Mouse (Mus musculus) cerebellum, adult 11-12 months (tissue): ENCODE data around the gene Tbxa2r.
A peak's percentile ranks its signal among the peaks of the same experiment; 100 is the strongest.

Experiments used
- DNase-seq: peaks from one replicate; pipeline ENCODE4 v3.0.0; 2022

Tbxa2r gene

DNA sequence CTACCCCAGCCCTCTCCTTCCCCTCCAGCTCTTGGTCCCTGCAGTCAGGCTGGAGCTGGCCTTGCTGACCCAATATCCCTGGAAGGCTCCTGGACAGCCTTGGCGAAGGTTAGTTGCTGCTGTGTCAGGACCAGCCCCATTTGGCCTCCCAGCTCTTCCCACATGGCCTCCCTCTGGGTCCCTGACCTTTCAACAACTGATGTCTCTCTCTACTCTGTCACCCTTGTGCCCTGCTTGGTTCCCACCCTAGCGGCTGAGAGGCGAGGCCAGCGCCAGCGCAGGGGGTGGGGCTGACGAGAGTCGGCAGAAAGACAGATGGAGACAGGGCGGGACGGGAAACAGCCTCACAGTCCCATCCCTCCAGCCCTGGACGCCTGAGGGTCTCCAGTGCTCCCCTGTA is at the start of gene Tbxa2r:
Tbxa2r (plus strand) TSS at position 346 of the 400 bp plus-strand sequence.
- DNase-seq = no peak

DNA sequence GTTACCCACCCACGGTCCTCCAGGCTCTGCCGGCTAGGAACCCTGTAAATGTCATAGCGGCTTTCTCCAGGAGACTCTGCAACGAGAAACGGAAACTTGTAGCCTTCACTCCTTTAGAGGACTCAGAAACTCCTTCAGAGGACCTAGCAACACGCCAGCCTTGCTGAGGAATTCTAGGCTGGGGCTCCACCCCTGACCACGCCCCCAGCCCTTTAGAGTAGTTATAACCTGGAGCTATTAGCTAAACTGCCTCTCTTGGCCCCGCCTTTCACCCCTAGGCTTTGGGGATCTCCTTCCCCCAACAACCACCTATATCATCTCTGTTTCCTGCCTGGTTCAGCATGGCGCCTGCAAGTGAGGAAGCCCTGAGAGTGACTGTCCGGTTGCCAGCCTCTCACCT is 49.0 kb upstream of the Tbxa2r start:
- no peak for DNase-seq

DNA sequence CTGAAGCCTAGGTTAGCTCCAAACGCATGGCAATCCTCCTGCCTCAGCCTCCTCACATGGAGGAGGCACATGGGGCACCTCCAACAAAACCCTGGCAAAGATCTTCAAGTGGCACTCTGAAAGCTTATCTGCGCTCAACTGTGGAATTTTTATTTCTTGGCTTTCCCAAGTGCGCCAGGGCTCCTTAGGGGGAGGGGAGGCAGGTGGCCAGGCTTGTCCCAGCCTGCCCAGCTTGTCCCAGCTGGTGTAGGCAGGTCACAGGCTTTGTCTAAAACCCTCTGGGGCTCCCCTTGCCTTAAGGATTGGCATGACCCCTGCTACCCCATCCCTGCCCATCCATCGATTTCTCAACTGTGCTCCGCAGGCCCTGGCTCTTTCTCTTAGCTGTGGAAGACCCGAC is 44.3 kb upstream of the Tbxa2r start:
- DNase-seq = no peak

DNA sequence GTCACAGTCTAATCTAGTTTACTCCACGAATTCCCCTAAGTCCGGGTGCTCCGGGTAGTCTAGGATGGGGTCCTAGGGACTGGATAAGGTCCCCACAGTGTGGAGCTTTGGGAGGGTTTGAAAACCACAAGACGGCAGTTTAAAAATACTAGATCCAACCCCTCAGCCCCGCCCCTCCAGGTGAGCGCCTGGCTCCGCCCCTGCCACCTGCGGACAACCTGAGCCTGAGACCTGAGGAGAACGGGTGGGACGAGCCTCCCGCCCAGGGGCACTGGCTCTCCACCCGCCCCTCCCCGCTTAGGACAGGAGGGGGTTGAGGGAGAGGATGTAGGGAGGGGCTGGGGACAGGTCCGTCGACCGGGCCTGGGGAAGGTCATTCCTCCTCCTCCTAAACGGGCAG is 43.8 kb upstream of the Tbxa2r start:
- DNase-seq = peak; percentile 55

DNA sequence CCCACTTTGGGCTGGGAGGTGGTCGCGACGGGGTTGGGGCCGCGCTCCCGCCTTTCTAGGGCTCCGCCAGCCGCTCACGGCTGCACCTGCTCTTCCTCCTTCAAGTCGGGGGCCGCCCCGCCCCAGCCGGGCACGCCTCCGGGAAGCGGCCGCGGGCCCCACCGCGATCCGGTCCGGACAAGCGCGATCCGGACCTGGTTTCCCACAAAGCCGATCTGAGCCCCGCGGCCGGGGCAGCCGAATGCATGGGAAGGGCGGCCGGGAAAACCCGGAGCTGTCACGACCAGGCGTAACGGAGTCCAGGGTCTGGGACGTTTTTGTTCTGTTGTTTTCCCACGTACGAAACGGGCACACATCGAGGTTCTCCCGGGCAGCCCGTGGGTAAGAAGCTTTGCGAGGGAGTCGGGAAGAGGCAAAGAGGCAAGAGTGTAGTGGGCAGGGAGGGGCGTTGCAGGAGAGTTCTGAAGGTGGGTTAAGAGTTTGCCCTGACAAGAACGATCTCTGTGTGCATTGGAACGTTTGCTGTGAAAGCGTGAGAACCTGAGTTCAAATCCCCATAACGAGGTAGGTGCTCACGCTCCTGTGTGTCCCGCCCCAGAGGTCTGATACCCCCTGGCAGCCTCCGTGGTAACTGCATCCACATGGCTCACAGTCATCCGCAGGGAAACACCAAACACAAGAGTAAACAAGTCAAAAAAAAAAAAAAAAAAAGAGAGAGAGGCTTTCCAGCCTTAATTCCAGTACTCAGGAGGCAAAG is 42.7 kb upstream of the Tbxa2r start:
- DNase-seq = peak; percentile 76

DNA sequence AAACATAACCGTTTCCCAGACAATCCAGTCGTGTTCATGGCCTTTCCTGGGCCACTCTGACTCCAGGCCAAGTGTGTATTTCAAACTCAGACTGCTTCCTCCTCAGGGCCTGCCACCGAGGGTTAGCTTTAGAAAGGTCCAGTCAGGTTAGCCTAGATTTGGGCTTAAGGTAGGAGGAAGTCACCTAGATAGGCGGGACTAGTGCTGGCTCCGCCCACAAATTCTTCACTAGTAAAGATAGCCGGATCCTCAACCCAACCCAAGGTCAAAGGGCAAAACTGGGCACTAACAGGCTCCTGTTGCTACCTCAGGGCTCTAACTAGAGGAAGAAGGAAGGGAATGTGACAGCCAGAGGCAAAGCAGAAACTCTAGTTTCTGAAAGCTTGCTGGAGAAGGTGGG is 41.9 kb upstream of the Tbxa2r start:
- DNase-seq = no peak

DNA sequence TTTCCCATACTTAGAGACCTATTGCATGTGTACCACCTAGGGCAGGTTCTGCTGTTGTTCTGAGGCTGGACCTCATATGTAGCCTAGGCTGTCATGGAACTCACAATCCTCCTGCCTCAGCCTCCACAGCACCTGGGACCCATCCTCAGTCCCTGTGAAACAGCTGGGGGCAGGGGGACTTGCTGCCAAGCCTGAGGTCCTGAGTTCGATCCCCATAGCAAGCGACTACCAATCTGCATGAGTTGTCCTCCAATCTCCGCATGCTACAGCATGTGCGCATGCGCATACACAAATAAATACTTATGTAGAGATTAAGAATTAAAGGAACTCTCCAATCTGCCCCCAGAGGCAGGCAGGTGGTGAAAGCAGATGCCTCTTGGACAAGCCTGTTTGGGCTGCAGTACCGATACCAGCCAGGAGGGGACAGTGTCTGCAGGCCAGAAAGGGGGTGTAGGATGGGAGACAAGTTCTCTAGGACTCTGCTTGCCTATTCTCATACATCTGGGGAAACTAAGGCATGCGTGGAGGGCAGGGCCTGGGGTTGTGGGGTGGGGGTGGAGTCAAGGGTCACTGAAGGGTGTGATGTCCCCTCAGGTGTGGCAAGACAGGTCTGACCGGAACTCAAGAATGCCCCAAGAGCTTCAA is 40.9 kb upstream of the Tbxa2r start:
- DNase-seq = peak; percentile 69

DNA sequence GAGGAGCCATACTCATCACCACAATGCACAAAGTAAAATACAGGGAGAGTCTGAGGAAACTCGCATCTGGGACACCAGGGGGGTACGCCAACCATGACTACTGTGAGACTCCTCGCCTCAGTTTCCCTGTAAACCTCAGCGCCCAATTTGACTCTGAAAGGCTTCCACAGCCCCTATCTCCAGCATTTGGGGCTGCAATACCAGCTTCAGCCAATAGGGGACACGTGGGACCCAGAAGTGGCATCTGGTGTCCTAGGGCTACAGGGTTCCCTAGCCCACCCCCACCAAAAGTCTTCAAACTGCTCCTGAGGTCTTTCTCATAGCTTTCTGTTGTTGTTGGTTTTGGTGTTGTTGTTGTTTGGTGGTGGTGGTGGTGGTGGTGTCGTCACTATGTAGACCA is 39.9 kb upstream of the Tbxa2r start:
- DNase-seq = peak; percentile 57

DNA sequence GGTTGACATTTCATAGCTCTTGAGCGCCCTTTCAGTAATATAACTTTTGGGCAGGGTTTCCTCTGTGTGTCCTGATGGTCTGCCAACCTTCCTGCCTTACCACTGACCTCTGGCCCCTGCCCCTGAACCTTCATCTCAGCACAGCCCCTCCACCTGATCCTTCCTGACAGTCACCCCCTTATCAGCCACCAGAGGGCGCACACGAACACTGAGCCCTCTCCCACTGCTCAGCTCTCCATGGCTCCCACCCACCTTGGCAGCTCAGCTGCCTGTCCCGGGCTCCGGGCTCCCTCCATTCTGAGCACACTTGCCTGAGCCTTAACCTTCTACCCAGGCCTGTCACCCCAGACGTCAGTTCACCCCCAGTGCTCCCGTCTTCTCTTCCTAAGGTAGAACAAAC is 39.3 kb upstream of the Tbxa2r start:
- DNase-seq = peak; percentile 77

DNA sequence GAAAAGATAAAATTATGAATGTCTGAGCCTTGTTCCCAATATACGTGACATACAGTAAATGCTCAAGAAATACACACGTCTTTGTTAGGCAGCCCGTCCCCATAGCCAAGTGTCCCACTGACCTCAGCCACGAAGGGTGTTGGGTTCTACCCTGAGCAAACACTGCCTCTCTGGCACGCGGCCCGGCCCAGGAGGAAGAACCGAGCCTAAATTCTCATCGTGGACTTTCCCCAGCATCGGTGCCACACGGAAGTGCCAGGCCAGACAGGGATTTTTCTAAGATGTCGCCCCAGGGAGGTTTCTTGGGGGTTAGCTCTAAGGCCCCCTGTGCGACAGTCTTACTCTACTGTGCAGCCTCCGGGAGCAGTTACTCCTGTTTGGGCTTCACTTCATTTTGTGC is 38.7 kb upstream of the Tbxa2r start:
- peak; percentile 62 for DNase-seq

DNA sequence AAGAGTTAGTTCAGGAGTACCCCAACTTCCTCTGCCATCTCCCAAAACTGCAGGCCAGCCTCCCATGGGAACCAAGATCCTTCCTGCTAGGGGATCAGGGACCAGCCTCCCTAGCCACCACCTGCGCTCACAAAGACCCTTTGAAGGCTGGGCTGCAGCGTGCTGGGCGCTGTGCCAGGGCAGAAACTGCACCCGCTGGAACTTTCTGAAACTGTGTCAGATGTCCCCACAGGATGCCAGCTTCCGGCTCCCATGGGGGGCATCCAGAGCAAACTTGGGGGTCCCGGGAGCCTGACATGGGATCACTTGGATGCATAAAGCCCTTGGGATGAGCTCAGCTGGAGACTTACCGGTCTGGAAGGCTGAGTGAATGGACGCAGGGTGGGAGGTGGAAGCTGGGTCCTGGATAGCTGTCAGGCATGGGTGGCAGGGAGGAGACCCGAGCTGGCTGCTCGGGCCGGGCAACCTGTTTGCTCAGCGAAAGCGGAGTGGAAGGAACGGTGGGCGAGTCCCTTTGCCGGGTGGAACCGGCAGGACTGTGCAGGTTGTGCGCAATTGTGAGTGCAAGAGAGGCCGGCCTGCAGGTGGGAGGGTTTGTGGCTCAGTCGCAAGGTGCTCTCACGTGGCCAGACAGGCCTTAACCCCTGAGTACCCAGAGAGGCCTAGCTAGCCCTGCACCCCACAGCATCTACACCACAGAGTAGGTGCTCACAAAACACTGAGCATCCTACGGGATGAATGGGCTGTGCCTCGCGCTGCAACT is 37.7 kb upstream of the Tbxa2r start:
- DNase-seq = peak; percentile 74

DNA sequence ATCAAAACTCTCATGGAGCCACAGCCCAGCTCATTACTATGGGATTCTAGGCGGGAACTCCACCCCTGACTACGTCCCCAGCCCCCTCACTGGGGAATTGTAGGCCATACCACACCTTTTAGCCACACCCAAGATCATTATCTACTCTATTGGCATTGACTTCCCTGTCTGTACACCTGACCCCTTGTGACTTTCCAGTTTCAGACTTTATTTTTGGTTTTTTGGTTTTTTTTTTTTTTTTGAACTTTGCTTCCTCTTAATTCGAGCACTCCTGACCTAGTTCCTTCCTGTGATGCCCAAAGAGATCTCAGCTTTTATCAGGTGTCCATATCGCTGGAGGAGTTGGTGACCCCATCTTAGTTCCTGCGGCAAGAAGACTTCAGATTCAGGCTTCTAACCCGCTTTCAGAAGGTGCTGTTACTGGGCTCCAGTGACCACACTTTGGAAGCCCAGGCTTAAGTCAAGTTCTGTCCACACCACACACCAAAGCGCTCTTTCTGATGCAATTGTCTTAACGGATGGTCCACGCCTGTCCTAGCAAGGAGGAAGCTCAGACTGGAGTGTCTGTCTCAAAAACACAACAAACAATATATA is 36.9 kb upstream of the Tbxa2r start, which contains the start of gene Tjp3:
Tjp3 (minus strand) TSS at position 71 of the 594 bp plus-strand sequence.
- DNase-seq = peak; percentile 58

DNA sequence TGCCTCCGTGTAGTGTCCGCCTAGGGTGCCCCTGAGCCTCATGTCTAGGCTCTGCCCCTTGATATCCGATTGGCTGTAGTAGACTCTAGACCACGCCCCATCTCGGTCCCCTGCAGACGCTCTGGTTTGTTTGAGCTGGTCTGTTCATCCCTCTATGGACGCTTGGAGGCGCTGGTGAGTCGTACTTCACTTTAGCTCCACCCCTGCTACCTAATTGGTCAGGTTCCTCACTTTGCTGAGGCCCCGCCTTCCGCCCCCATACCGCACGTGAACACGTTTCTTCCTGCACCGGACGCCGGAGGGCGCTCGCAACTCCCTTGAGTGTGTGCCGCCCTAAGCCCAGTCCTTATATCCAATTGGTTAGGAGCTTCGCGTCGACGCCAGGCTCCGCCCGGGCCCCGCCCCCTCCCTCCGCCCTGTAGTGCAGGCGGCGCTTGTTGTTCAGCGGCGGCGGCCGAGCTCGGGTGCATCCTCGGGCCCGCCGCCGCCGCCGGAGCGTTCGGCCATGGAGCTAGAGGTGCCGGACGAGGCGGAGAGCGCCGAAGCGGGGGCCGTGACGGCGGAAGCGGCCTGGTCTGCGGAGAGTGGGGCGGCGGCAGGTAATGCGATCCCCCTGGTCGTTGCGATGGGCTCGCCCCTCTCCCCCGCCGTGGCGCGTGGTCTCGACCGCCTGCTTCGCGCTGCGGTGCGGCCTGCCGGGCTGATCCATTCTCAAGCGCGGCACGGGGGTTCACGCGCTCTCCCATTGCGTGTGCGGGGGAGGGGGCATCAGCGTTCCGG is 35.8 kb upstream of the Tbxa2r start, which contains the start of gene Pip5k1c:
Pip5k1c (plus strand) TSS at position 410 of the 780 bp plus-strand sequence.
- DNase-seq = peak; percentile 100

DNA sequence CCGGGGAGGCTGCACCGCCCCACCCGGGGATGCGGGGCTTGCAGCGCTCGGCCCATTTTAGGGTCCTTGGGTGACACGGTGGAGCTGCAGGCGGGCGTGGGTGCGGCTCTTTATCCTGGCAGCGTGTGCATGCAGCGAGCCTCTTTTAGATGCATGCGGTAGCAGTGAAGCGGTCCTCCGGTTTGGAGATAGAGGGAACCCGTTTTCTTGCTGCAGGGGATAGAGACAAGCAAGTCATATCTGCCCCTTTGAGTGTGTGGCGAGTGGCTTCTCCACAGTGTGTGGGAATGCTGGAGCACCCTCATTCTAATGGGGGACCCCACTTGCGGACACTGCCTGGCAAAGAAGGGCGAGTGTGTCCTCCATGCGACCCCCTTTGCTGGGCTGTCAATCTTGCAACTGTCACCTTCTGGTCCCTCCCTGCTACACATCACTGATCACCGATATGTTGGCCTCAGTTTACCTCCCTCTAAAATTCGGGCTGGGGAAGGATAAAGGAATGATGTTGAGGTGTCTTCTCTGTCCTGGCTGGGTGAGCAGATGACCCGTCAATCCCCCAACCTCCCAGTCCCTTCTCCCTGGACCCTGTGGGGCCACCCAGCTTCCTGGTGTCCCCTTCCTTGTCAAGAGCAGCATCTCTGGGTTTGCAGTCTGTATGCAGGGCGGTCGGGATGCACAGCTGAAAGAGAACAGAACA is 35.0 kb upstream of the Tbxa2r start:
- DNase-seq = no peak

DNA sequence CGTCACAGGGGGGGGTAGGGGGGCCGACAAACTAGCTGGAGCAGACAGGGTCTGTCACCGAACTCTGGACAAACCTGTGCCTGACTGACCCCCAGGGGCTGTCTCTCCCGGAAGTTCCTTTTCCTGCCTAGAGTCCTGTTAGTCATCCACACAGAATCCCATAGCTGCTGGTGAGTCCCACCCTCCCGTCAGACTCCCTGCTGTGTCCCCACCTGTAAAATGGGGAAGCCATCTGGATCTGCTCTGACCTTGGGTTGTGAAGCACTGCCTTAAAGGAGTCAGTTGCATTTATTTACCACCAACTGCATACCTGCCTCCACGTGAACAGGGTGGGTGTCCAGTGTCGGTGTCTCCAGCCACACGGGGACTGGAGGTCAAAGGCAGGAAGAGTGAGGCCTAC is 34.1 kb upstream of the Tbxa2r start:
- peak; percentile 92 for DNase-seq

DNA sequence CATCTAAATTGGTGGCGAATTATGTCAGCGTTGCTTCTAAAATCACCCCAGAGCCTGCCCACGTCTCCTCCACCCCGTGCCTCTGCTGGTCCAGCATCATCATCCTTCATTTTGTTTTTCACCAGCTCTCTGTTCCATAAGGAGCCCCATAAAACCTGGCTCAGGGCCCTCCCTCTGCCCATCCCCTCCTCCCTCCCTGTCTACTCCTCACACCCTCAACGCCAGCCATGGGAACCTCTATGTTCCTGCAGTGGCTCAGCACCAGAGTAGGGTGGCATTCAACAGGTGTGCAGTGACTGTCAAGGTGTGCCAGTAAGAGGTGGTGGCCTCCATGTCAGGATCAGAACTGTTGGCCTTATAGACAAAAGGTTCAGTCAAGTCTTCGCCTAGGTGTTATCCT is 33.3 kb upstream of the Tbxa2r start:
- peak; percentile 75 for DNase-seq

DNA sequence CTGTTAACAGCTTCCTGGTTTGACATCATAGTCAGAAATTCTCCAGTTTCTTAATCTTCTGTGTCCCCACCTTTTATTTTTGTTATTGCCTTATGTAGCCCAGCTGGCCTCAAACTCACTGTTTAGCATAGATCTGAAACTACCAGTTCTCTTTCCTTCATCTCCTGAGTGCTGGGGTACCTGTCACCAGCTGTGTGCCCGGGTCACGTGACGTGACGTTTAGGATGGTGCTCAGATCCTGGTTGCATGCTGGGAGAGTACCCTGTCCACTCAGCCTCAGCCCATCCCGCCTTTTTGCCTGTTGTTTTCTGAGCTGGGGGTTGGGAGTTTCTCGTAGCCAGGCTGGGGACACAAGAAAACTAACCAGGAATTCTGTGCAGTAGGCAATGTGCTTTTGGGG is 31.3 kb upstream of the Tbxa2r start:
- DNase-seq = peak; percentile 42

DNA sequence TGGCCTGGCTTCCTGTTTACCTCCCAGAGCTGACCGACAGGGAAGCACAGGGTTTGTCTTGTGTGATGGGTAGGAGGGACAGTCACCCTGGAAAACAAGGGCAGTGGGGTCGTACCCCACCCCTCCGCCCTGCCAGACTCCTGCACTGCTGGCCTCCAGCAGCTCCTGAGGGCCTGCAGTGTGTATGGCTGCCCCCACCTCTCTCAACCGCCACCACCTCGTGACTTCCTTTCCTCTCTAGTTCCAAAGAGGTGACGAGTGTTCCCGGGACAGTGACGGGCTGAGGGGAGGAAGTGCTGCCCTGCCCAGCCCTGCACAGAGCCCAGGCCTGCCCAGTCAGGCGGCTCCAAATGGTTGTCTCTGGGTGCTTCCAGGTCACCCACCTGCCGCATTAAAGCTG is 30.7 kb upstream of the Tbxa2r start:
- DNase-seq = peak; percentile 54

DNA sequence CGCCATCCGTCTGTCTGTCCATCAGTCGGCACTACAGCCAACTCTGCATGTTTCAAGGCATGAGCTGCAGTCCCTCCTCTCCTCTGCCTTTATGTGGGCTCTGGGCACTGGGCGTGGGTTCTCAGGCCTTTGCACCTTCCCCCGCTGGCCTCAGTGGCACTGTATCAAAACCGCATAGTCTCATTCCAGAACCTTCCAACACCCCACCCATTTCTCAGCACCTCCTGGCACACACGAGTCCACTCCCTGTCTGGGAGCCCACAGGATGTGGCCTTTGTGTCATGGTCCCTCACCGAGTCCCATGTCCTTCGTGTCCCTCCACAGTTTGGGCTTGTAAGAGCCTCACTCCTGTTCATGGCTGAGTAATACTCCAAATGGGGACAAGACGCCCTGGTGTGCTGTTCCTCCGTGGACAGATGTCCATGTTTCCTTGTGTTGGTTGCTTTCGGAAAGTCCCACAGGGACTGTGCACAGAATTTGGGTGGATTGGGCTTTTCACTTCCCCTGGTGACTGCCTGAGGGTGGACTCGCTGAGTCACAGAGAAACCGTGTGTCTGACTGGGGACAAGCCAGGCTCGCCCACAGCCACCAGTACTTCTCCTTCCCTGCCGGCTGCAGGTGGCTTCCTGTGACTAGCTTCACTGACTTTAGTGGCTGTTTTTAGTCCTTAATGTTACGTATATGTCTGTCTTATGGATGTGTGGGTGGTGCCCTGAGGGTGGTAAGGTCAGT is 30.0 kb upstream of the Tbxa2r start:
- peak; percentile 55 for DNase-seq

DNA sequence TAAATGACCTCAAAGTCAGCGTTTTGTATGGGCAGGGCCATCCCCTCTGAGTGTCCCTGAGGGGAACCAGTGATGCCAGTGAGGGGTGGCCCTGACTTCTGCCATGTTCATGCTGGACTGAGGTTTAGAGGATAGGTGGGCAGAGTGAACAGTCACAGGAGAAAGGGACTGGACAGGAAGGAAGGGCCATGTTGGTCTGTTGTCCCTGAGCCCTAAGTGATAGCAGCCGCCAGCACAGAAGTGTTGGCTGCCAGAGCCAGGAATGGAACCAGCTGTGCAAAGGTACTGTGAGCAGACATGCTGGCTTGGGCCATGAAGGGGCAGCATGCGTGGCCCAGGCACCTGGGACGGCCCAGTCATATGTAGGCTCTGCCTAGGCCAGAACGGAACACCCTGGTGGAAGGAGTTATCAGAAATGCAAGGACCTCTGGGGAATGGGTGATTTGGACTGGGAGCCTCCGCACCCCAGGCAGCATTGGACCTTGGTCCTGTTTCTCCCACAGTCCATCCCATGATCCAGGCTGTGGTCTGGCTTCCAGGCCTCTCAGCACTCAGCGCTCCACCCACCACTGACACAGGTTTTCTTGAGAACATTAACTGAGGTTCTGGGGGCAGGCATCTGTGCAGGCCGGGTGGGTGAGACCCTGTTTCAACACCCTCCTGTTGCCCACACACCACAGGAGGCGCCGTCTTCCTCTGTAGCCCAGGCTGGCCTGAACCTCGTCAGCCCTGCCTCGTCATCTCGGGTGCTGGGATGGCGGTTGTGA is 28.8 kb upstream of the Tbxa2r start:
- peak; percentile 56 for DNase-seq
